Mouse (Mus musculus): ENCODE data around the gene Cux1.

DNA sequence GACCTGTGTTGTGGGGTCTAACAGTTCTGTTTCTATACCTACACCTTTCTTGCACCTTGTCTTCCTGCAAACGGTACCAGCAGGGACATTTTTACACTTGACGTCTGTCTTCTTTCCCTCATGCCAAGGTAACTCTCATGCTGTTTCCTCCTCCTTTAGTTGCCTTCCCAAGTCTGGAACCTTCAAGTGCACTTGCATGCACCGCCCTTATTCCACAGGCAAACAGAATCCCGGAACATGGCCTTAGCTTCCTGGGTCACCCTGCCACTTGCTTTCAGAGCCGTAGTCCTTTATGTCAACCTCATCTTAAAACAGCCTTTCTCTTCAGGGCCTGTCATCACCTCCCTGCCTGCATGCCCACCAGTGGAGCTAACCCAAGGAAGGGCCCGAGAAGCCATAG lies 15.7 kb downstream of the Cux1 start:
- no peak for TF ChIP-seq POLR2A (IDR thresholded peaks at IDR 0.05; ENCODE audit: insufficient read depth, low read depth, low read length)
- TF ChIP-seq CTCF (IDR thresholded peaks at IDR 0.05; ENCODE audit: insufficient read depth, low read depth, low read length), result no peak

Measured in olfactory bulb, adult 2 months (tissue).